Mouse (Mus musculus): ENCODE results near the gene Gm8024. TPM values are rescaled to one million over a fixed set of nuclear protein-coding genes. Genes with fewer than 3 reads are reported as not detected.
"Not testable (repeated sequence)": the region's sequence is repeated elsewhere in the genome, so short reads cannot be mapped to it uniquely, and the experiment has no call there.

The Gm8024 gene
- total RNA-seq (2017): not detected in 2 replicates

DNA sequence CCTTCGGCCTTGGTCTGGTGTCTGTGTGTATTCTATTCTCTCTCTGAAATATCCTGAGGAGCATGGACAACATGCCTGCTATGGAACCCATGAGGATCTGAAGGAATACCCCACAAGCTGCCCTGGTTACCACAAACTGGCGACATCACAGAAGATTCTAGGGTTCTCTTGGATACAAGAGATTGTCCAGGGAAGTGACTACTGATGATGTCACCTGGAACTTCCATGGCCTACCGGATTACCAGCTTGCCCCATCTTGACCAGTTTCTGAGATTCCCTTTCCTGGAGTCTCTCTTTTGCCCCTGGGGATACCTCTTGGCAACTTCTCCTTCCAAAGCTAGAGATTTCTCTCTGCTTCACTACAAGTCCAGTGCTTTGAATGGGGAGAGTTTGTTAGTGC lies at the start of gene Gm8024:
TSS of gene Gm8024 (minus strand) at position 101 of the 400 bp plus-strand sequence.
- ATAC-seq (ENCODE audit: extremely low read depth, insufficient number of reproducible peaks, low FRiP score, poor library complexity, severe bottlenecking): not testable (repeated sequence)

GRCm38 (mm10) chr14:42543170-42543701 lies 19.2 kb upstream of the Gm8024 start:
- ATAC-seq (ENCODE audit: extremely low read depth, insufficient number of reproducible peaks, low FRiP score, poor library complexity, severe bottlenecking): not testable (repeated sequence)

DNA sequence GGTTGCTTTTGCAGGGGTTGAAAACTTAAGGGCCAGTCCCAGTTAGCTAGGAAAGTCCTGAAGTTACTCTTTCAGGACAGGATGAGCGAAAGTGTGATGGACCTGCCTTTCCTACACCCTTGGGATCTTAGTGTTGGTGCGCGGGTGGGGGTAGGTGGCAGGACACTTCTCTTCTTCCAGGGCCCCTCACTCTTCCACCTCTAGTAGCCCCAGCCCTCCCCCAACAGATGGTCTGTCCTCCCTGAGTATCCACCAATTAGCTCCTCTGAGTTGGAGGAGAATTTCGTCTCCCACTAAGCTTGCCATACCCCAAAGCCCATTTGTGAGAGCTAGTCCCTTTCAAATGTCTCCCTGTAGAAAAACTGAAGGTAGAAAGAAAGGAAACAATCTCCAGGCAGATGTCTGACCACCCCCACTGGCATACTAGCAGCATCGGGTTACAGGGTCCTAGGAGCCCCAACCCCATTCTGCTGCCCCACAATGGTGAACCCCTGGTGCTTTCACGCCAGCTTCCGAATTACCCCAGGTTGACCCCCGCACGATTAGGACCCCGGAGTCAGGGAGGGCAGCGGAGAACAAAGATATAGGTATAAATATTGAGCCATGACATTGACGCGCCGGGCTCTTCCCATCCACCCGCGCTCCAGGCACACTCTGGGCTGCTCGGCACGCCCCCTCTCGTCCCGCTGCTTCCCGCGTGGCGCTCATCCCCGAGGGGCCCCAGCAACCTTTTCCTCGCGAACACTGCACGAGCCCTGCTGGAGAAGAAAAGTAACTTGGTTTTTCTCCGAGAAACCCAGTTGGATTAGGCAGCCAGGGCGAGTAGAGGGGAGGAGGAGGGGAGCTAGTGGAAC lies 18.5 kb upstream of the Gm8024 start:
- ATAC-seq (ENCODE audit: extremely low read depth, insufficient number of reproducible peaks, low FRiP score, poor library complexity, severe bottlenecking): not testable (repeated sequence)

DNA sequence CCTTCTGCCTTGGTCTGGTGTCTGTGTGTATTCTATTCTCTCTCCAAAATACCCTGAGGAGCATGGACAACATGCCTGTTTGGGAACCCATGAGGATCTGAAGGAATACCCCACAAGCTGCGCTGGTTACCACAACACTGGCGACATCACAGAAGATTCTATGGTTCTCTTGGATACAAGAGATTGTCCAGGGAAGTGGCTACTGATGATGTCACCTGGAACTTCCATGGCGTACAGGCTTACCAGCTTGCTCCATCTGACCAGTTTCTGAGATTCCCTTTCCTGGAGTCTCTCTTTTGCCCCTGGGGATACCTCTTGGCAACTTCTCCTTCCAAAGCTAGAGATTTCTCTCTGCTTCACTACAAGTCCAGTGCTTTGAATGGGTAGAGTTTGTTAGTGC lies 21.8 kb downstream of the Gm8024 start, which contains the start of gene Gm8020:
TSS of gene Gm8020 (minus strand) at position 101 of the 400 bp plus-strand sequence.
- not testable (repeated sequence) for ATAC-seq (ENCODE audit: extremely low read depth, insufficient number of reproducible peaks, low FRiP score, poor library complexity, severe bottlenecking)

Other genes with a start within 250 kb of the Gm8024 start
- not detected in 2 replicates for gene Gm9611, start 226.9 kb downstream of the Gm8024 start, total RNA-seq (2017)
- not detected in 2 replicates for gene Gm7995, start 214.1 kb downstream of the Gm8024 start, total RNA-seq (2017)
- not detected in 2 replicates for gene Gm8005, start 84.6 kb downstream of the Gm8024 start, total RNA-seq (2017)
- gene Gm8011, start 60.4 kb downstream of the Gm8024 start, total RNA-seq (2017): not detected in 2 replicates
- gene Gm8020, start 21.9 kb downstream of the Gm8024 start, total RNA-seq (2017): not detected in 2 replicates
- gene Gm17124, start 75.6 kb upstream of the Gm8024 start, total RNA-seq (2017): not detected in 2 replicates
- gene Gm3633, start 117.6 kb upstream of the Gm8024 start, total RNA-seq (2017): not detected in 2 replicates
- not detected in 2 replicates for gene Gm10378, start 131.7 kb upstream of the Gm8024 start, total RNA-seq (2017)
- gene Gm3015, start 244.5 kb upstream of the Gm8024 start, total RNA-seq (2017): not detected in 2 replicates